Comparison of ENCODE assay signal across 13 mouse cellular contexts in the genomic region with DNA sequence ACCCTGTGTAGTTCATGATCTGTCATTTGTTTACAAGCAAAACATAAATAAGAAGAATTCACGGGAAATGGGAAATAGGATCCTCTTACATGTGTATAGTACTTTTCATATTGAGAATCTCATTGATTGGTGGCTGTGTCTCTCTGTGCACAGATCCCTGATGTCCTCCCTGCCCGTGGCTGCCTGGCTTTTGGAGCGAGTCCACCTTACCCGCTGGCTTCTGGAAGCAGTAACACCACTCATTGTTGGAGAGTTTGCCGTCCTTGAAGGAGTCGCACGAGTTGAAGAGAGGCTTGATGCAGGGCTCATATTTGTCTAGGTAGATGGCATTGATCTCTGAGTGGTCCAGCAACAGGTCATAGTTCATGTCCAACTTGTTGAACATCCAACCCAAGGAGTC.
"Had no signal": no experiment of that assay in that cellular context is flagged by ENCODE, and none has a peak within 500 bp of the region (broad histone marks: within the 10 kb centered on the region; RNA-seq: fewer than 3 reads in every experiment).

No protein-coding gene starts in this region.

- DNase-seq: gastrocnemius, postnatal 10 days; gastrocnemius, postnatal 25 days; heart, adult 18-20 months; heart, postnatal 10 days; heart, postnatal 4 days; kidney, adult 18-20 months; kidney, adult 8-10 months; kidney, postnatal 10 days; kidney, postnatal 25 days; kidney, postnatal 4 days; liver; liver, embryonic 13.5 days; liver, postnatal 0 days had no signal
